Mouse (Mus musculus): ENCODE data around the gene Rps19. TPM values are rescaled to one million over a fixed set of nuclear protein-coding genes. Genes with fewer than 3 reads are reported as not detected.

Gene Rps19
- polyA plus RNA-seq, 1 experiment: 1,002 TPM

DNA sequence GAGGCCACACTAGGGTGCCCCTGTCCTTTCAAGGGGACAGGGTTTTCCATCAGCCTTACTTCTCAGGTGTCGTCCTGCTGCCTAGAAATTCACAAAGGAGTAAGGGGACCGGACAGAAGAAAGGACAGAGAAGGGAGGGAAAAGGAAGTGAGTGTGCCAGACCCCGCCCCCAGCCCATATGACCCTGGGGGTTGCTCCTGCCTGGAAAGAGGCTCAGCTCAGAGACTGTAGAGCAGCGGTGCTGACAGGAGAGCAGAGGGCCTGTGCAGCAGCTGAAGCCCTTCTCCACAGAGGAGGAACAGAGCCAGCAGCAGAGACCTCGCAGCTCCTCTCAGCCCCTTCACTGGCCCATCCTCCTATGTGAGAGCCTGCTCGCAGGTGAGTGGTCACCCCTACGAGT, 30.5 kb upstream of the Rps19 start:
- Histone ChIP-seq H3K4me3 (ENCODE audit: insufficient read depth, low read depth, low read length) (no peak overlapping the region), H3K4me1 (ENCODE audit: control insufficient read depth, insufficient read depth, insufficient read length, low read length) (0 out of 2 replicates have a peak, but pooled peaks cover 2% of the 10 kb centered on the region), H3K27ac (replicated peaks; ENCODE audit: low read depth, low read length) (no peak overlapping the region)

DNA sequence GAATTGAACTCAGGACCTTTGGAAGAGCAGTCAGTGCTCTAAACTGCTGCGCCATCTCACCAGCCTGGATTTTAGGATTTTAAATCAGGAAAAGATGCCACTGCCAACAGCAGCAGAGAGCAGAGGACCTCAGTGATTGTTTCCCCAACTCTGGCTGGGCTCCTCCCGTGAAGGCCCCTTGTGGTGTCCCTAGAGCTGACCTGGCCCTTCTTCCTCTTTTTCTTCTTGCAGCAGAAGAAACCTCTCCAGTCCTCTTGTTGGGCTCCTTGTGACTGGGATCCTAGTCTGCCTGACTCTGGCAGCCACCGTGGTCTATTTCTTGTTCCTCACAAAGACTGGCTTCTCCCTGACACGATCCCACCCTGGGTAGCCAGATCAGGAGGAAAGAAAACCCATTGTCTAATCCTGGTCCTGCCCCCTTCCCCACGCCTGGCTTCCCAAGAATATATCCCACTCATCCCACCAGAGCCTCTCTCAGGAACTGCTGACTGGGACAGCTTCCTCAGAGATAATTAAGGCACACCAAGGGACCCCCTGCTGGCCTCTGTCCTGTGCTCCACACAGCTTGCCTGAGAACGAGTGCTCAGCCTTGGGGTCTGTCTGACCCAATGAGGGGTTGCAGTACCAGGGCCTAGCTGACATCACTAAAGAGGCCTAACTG, 27.6 kb upstream of the Rps19 start:
- Histone ChIP-seq H3K4me1 (ENCODE audit: control insufficient read depth, insufficient read depth, insufficient read length, low read length) (no peaks in the 10 kb centered on the region), H3K4me3 (ENCODE audit: insufficient read depth, low read depth, low read length) (no peak overlapping the region), H3K27ac (replicated peaks; ENCODE audit: low read depth, low read length) (no peak overlapping the region)

DNA sequence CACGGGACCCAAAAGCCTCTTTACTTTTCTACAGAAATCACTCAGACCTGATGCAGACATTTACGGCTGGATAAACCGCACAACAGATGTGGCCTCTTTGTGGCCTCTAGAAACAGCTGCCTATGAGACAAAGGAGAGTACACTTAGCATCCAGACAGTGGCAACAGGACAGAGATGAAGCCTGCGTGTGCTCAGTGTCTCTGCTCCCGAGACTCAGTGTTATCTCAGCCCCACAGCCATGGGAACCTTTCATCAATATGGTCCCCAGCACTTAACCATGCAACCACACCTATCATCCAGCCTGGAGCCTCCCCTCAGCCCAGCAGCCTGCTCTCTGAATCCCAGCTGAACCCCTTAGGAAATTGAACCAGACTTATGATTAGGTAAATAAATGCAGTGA, 24.9 kb upstream of the Rps19 start:
- Histone ChIP-seq H3K4me1 (ENCODE audit: control insufficient read depth, insufficient read depth, insufficient read length, low read length) (no peaks in the 10 kb centered on the region), H3K27ac (replicated peaks; ENCODE audit: low read depth, low read length) (no peak overlapping the region), H3K4me3 (ENCODE audit: insufficient read depth, low read depth, low read length) (no peak overlapping the region)

DNA sequence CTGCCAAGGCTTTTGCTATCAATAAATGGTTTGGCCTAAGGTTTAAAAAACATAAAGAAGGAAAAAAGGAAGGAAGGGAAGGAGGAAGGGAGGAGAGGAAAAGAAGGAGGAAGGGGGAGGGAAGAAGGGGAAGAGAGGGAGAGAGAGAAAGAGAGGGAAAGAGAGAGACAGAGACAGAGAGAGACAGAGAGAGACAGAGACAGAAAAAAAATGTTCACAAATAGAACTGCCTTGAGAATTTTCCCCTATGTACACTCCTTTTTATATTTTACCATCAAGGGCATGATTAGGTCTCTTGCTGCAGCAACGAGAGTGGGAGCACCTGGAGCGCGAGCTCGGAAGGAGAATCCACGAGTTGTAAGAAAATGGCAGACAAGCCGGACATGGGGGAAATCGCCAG, 22.3 kb upstream of the Rps19 start, which contains the start of gene Gm9844:
Gene Gm9844, plus strand, starts transcription at position 301 of the 400 bp plus-strand sequence.
- Histone ChIP-seq H3K4me1 (ENCODE audit: control insufficient read depth, insufficient read depth, insufficient read length, low read length) (no peaks in the 10 kb centered on the region), H3K4me3 (ENCODE audit: insufficient read depth, low read depth, low read length) (no peak within 1 kb of the TSS), H3K27ac (replicated peaks; ENCODE audit: low read depth, low read length) (no peak within 1 kb of the TSS)

DNA sequence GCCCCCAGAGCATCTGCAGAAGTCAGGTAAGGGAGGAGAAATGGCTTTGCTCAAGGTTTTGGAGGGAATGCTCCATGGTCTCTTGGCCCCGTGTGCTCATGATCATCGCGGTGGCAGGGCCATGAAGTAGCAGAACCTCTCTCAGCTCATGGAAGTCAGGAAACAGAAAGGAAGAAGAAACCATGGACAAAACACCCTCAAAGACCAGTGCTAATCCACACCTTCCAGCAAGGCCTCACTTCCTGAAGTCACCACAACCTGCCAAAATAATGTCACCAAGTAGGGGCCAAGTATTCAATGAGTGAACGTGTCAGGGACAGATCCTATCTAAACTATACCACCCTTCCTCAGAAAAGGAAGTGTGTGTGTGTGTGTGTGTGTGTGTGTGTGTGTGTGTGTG, 21.3 kb upstream of the Rps19 start:
- no peak overlapping the region for H3K4me3 ChIP-seq (ENCODE audit: insufficient read depth, low read depth, low read length)
- no peaks in the 10 kb centered on the region for H3K4me1 ChIP-seq (ENCODE audit: control insufficient read depth, insufficient read depth, insufficient read length, low read length)
- no peak overlapping the region for H3K27ac ChIP-seq (replicated peaks; ENCODE audit: low read depth, low read length)

DNA sequence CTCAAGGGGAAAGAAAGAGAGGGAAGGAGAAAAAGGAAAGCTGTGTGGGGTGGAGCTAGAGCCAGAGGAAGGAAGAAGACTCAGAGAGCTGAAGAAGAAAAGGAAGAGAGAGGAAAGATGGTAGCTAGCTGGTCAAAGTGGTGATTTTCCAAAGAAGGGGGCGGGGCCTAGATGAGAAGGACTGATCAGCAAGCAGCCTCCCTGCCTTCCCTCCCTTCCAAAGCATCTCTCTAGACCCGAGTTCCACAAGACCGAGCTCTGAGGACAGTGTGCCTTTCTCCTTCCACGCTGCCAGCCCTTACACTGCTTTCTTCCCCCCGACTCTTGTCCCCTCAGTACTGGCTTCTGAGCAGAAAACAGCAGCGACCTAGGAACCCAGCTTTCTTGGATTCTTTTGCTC, 20.0 kb upstream of the Rps19 start:
- Histone ChIP-seq H3K4me3 (ENCODE audit: insufficient read depth, low read depth, low read length) (no peak overlapping the region), H3K4me1 (ENCODE audit: control insufficient read depth, insufficient read depth, insufficient read length, low read length) (no peaks in the 10 kb centered on the region), H3K27ac (replicated peaks; ENCODE audit: low read depth, low read length) (no peak overlapping the region)

DNA sequence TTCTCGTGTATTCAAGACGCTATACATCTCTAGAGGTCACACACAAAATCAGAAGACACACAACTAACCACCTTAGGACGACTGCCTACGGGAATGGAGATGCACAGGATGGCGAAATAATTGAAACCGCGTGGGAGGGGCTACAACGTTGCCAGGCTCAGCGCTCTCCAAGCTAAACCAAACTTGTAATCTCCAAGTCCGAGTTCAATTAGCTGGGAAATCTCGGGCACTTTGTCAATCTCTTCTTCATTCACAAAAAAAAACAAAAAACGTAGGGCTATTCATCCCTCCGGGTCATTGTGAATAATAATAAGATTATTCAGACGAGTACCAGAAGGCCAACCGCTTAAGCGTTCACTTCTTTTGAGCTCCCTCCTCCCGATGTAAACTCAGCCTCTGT, 15.1 kb upstream of the Rps19 start:
- no peak overlapping the region for H3K27ac ChIP-seq (replicated peaks; ENCODE audit: low read depth, low read length)
- no peaks in the 10 kb centered on the region for H3K4me1 ChIP-seq (ENCODE audit: control insufficient read depth, insufficient read depth, insufficient read length, low read length)
- no peak overlapping the region for H3K4me3 ChIP-seq (ENCODE audit: insufficient read depth, low read depth, low read length)

DNA sequence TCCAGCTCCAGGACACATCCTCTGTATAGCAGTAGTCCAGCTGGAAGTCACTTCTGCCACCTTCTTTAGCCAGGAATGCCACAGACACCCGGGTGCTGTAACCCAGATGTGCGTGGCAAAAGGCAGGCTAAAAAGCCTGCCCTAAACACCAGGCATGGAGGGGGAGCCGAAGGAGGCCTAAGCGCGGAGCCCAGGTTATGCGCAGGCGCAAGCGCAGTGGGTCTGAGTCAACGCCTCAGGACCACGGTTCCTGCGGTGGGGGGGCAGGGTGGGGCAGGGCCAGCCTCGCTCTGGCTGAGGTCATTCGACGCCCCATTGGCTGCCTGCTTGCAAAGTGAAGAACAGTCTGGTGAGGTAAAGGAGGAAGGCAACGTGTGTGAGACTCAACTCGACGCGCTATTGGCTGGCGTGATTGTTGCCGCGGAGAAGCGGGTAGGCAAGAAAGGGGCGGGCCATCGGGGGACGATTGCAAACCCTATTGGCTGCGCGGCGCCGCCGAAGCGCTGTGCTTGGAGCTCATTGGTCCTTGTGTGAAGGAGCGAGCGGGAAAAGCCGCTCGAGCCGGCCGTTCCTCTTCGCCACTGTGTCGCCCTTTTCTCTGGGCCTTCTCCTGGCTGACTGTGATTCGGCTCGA, 14.5 kb upstream of the Rps19 start, which contains the start of the genes Lypd4 and Dmrtc2:
Gene Lypd4, minus strand, starts transcription at position 410 of the 634 bp plus-strand sequence.
Gene Dmrtc2, plus strand, starts transcription at position 526 of the 634 bp plus-strand sequence.
- Histone ChIP-seq H3K4me3 (ENCODE audit: insufficient read depth, low read depth, low read length) (no peak within 1 kb of the TSS), H3K27ac (replicated peaks; ENCODE audit: low read depth, low read length) (no peak within 1 kb of the TSS), H3K4me1 (ENCODE audit: control insufficient read depth, insufficient read depth, insufficient read length, low read length) (no peaks in the 10 kb centered on the region)

DNA sequence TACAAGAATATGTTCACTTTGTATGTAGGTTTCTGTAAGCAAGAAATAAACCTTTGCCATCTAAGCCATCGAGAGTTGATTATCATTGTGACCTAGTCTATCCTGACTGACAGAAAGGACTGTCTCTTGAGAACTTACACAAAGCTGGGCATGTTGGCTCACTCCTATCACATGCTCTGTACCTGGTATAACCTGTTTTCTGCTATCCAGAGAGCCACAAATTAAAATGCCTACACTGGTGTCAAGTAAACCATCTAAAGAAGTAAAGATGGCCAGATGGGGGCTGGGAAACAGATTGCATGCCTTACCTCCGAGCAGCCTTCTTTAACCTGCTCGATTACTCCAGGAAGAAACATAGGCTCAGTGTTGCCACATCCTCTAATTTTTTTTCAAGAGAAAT, 6.6 kb upstream of the Rps19 start:
- H3K27ac ChIP-seq (replicated peaks; ENCODE audit: low read depth, low read length): no peak overlapping the region
- no peak overlapping the region for H3K4me3 ChIP-seq (ENCODE audit: insufficient read depth, low read depth, low read length)
- no peaks in the 10 kb centered on the region for H3K4me1 ChIP-seq (ENCODE audit: control insufficient read depth, insufficient read depth, insufficient read length, low read length)

DNA sequence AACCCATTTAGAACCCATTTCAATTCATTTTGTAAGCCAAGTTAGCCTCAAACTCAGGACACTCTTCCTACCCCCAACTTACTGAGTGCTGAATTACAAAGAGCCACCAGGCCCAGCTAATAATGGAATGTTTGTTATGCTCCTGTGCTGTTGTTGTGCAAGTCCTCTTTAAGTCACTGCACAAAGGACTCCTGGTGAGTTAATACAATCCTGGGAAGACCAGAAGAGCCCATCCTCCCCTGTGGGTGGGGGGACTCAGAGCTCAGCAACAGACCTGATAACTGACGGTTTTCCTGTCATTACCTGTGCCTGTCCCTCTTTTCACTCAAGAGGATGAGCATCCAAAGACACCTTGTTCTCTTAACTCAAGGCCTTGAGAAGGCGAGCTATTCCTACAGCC, 4.6 kb upstream of the Rps19 start:
- Histone ChIP-seq H3K27ac (replicated peaks; ENCODE audit: low read depth, low read length) (no peak overlapping the region), H3K4me1 (ENCODE audit: control insufficient read depth, insufficient read depth, insufficient read length, low read length) (no peaks in the 10 kb centered on the region), H3K4me3 (ENCODE audit: insufficient read depth, low read depth, low read length) (no peak overlapping the region)

DNA sequence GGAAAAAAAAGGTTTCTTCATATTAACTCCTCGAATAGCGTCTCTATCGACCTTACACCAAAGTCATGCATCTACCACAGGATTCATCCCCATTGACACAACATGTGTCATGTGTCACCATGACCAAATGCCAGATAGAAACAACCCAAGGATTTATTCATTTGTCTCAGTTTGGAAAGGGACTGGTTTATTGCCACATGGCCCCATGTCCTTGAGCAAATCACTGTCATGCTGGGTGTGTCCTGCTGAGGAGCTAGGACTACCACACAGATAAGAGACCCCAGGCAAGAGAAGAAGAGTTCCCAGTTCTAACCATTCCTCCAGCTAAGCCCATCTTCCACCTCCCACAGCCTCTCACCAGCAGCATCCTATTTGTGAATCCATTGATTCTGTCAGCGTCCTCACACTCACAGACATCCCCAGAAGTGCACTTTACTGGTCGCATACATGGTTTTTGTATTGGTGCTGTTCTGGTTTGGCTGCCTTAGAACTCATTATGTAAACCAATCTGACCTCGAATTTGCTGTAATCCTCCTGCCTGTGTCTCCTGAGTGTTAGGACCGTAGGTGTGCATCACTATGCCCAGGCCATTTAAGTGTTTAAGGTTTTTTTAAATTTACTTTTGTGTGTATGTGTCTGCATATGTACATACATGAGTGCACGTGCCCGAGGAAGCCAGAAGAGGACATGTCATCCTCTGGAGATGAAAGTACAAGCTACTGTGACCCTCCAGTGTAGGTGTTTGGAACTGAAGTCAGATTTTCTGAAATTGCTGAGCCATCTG, 1.6 kb upstream of the Rps19 start:
- H3K4me3 ChIP-seq (ENCODE audit: insufficient read depth, low read depth, low read length): no peak overlapping the region
- no peaks in the 10 kb centered on the region for H3K4me1 ChIP-seq (ENCODE audit: control insufficient read depth, insufficient read depth, insufficient read length, low read length)

DNA sequence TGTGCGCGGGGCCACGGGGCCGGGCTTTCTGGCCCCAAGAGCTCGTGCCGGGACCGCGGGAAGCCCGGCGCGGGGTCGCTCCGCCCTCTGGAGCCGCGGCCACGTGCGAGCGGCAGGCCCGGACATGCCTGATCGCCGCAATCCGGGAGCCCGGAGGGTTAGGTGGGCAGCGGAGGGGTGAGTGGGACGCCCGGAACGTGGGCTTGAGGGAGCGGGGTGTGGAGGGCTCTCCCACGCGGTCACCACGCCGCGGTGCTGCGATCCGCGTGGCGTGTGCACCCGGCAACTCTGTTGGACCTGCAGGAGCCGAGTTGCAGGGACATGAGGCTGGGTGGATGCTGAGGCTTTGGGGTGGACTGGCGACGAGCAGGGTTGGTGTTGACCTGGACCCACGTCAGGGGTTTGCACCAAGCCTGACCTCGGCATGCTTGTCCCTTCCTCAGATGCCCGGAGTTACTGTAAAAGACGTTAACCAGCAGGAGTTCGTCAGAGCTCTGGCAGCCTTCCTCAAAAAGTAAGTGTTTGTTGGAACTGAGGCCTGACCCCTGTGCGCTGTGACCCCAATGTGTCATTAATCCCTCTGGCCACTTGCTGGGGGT, 621 bp downstream of the Rps19 start:
- H3K4me3 ChIP-seq (ENCODE audit: insufficient read depth, low read depth, low read length): peak overlapping the region; percentile 70
- H3K27ac ChIP-seq (replicated peaks; ENCODE audit: low read depth, low read length): peak overlapping the region; percentile 63
- H3K4me1 ChIP-seq (ENCODE audit: control insufficient read depth, insufficient read depth, insufficient read length, low read length): no peaks in the 10 kb centered on the region

More for the DNA sequence above, 1.6 kb upstream of the Rps19 start:
- no peak overlapping the region for H3K27ac ChIP-seq (replicated peaks; ENCODE audit: low read depth, low read length)

DNA sequence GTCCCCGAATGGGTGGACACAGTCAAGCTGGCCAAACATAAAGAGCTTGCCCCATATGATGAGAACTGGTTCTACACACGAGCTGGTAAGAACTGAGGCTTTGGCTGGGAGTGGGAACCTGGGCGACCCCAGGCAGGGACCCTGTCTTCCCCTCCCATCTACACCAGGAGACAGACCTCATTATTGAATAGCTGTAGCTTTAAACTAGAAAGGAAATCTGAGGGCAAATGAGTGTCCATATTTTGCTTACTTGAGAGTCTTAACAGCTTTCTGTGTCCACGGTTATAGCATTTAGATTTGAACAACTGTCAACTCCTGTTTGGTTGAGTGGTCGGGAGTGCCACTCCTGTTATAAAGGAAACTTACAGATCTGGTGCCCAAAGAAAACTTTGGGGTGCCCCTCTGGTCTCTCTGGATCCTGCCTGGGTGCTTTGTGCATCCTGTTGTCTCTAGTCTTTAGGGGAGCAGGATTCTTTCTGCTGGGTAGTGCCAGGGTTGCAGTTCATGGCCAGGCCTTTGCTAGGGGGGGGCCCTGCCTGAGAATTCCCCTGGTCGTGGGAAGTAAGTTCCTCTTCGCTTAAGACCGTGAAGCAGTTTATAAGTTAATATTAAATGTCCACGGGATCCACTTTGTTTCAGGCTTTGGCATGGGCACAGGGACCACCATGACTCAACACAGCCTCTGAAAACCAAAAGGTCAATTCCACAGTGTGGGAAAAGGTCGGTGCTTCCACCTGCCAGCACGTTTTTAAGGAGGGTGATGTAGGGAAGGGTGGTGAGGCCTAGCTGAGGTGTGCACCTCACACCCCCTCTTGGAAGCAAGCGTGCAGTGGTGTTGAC, 1.5 kb downstream of the Rps19 start:
- H3K27ac ChIP-seq (replicated peaks; ENCODE audit: low read depth, low read length): peak overlapping the region; percentile 63
- no peaks in the 10 kb centered on the region for H3K4me1 ChIP-seq (ENCODE audit: control insufficient read depth, insufficient read depth, insufficient read length, low read length)
- H3K4me3 ChIP-seq (ENCODE audit: insufficient read depth, low read depth, low read length): peak overlapping the region; percentile 70

DNA sequence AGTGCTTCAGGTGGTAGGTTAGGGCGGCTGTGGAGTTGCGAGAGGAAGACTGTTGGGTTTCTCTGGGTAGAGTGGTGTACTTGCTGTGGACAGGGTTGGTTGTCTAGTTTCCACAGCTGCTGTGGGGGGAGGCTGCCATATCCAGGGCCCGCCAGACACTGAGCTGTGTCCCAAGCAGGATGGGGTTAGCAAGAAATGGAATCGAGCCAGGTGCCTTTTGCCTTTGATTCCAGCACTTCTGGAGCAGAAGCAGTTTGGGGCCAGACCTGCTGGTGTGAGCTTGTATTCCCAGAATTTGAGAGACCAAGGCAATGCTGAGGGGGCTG, 2.1 kb downstream of the Rps19 start:
- H3K4me3 ChIP-seq (ENCODE audit: insufficient read depth, low read depth, low read length): peak overlapping the region; percentile 70
- peak overlapping the region; percentile 63 for H3K27ac ChIP-seq (replicated peaks; ENCODE audit: low read depth, low read length)

More for the DNA sequence above, 2.1 kb downstream of the Rps19 start:
- H3K4me1 ChIP-seq (ENCODE audit: control insufficient read depth, insufficient read depth, insufficient read length, low read length): no peaks in the 10 kb centered on the region

All from brown adipose tissue, adult 24 weeks (tissue).